Mouse (Mus musculus) embryo, embryonic 10.5 days (tissue): Measurements from ENCODE around the gene Ptov1.
A peak's percentile ranks its signal among the peaks of the same experiment; 100 is the strongest.

Experiments used
- DNase-seq: peaks from one replicate; pipeline ENCODE4 v3.0.0-alpha.2; 2015; ENCODE audit warnings: low spot score

The Ptov1 gene

DNA sequence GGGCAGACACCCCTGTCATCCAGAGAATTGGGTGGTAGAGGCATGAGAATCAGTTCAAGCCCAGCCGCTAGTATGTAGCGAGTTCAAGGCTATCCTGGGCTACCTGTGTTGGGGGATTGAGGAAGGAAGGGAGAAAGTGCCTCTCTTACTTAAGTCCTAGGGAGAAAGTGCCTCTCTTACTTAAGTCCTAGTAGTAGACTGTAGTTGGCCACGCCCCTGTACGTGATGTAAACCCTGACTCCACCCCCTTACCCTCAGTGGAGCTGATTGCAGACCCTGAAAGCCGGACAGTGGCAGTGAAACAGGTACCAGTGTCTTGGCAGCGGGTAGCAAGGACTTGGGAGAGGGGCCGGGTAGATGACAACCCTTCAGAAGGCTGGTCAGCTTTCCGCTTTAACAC is 11.7 kb downstream of the Ptov1 start:
- DNase-seq, result peak; percentile 58

DNA sequence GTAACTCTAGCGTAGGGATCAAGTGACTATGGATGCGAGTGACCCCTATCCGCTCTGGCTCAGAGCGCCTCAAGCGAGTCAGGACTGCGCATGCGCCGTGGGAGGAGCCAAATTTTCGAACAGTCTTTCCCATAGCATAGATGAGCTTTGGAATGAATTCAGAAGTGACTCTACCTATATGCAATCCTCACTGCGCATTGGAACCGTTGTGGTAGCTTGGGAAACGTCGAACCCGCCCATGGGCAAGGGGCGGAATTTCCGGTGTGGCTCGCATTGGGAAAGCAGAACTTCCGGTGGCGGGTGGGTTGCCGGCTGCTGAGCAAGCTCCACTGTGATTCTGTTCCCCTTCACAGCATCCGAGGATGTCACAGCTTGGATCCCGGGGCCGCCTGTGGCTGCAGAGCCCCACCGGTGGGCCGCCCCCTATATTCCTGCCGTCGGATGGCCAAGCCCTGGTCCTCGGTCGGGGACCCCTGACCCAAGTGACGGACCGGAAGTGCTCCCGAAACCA is 12.5 kb downstream of the Ptov1 start, which contains the start of gene Pnkp:
Gene Pnkp, plus strand, starts transcription at position 98 of the 511 bp plus-strand sequence.
- peak; percentile 92 for DNase-seq

DNA sequence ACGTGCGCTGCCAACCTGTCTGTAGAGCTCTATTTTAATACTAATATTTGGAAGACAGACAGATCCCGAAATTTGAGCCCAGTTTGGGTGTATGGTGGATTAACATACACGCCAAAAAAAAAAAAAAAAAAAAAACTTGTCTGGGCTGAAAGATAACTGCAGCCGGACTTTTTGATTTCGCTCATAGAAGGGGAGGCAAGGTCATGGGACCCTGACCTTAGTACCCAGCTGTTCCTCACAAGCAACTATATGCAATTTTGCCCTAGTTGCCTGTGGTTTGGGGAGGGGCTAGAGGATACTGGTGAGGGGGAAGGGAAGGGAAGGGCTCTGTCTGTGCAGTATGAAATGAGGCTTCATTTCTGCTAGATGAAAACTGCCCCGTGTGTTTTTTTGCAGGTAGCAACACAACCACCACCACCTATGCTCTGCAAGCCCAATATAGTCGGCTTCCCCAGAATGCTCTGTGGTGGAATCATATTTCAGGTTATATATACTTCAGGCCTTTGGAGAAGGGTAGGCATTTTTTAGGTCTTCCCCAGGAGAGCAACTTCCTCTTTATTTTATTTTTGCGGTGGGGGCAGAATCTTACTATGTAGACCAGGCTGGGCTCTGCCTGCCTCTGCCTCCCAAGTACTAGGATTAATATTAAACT is 13.2 kb downstream of the Ptov1 start:
- no peak for DNase-seq

GRCm38 (mm10) chr7:44855036-44855435 is 14.6 kb downstream of the Ptov1 start:
- no peak for DNase-seq

DNA sequence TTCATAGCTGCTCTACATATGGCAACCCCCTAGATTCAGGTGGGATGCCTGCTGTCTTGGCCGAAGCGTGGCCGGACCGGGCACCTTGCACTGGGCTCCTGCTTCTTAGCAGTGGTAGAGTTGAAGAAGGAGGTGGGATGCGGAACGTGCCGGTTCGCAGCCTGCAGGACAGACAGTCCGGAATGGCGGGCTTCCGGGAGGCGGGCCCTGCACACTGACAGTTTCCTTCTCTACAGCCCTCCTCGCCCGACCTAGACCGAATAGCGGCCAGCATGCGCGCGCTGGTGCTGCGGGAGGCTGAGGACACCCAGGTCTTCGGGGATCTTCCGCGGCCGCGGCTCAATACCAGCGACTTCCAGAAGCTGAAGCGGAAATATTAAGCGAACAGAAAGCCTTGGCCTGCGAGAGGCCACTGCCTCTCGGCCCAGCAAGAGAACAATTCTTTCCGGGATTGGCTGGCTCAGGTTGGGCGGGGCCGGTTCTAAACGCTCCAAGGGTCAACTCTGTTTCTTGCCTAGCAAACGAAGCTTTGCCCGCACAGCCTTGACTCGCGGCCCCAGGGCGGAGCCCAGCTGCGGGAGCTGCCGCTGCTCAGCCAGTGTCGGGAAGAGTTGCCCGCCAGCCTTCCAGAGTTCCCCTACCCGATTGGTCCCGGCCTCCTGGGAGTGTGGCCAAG is 15.1 kb downstream of the Ptov1 start:
- DNase-seq, result peak; percentile 87

- DNase-seq, result no peak
Measured at GRCm38 (mm10) chr7:44853596-44854355, 15.8 kb downstream of the Ptov1 start.

GRCm38 (mm10) chr7:44853065-44853464 is 16.5 kb downstream of the Ptov1 start:
- no peak for DNase-seq

DNA sequence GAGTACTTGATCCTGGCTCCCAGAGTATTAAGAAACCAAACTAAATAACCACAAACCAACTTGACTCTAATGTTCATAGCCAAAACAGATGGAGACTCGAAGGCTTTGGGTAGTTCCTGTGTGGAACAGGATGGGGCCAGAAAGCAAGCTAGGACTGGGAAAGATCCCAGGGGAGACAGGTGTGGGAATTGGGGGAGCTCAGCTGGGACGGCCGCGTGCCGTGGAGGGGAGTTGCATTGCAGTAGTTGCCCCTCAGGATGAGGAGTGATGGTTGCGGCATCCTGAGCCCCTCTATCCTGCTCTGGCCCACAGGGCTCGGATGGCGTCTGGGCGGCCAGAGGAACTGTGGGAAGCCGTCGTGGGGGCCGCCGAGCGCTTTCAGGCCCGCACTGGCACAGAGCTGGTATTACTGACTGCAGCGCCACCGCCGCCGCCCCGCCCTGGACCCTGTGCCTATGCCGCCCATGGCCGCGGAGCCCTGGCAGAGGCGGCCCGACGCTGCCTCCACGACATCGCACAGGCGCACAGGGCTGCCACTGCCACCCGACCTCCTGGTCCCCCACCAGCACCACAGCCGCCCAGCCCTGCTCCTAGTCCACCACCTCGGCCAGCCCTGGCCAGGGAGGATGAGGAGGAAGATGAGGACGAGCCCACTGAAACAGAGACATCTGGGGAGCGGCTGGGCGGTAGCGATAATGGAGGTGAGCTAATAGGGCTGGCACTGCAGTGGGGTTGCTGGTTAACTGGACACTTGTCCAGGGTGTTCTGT is 17.1 kb downstream of the Ptov1 start:
- DNase-seq, result no peak

DNA sequence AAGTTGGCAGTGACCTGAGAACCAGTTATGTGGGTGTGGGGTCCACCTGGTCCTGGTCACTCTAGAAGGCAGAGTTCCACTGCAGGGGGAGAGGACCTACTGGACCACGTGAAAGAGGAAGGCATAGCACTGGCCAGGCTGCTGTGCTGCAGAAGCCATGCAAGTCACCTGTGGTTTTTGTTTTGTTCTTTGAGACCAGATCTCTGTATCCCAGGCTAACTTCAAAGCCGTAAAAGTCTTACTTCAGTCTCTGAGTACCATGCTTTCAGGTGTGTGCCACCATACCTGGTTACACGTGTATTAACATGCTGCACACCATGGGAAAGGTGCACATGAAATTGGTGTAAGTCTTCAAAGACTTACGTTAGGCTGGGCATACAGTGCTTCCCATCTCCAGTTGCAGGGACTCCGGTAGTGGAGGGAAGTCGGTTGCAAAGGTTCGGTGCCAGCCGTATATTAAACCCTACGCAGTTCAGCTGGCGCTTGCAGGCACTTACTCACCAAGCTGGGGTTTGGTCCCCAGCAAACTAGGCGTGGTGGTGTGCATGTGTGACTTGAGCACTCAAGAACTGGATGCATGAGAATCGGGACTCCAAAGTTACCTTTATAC is 17.9 kb downstream of the Ptov1 start:
- no peak for DNase-seq

GRCm38 (mm10) chr7:44850789-44851624 is 18.6 kb downstream of the Ptov1 start:
- DNase-seq, result no peak

DNA sequence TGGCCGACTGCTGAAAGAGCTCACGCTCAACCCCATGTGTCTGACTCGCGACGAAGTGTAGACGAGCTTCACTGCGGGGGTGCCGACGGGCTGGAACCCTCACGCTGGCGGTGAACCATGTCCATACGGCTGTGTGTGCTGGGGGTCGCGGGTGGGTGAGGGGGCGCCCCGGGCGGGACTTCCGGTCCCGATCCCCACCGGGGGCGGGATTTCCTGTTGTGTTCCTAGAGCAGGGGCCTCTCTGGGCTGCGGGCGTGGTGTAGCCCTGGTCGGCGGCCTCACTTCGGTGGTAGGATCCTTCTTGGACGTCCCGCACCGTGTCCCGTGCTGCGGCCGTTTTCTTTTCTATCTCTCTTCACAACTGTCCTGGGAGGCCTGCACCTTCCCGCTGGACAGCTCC is 19.4 kb downstream of the Ptov1 start:
- peak; percentile 91 for DNase-seq

- peak; percentile 94 for DNase-seq
Measured at GRCm38 (mm10) chr7:44849416-44850111, 20.0 kb downstream of the Ptov1 start.

DNA sequence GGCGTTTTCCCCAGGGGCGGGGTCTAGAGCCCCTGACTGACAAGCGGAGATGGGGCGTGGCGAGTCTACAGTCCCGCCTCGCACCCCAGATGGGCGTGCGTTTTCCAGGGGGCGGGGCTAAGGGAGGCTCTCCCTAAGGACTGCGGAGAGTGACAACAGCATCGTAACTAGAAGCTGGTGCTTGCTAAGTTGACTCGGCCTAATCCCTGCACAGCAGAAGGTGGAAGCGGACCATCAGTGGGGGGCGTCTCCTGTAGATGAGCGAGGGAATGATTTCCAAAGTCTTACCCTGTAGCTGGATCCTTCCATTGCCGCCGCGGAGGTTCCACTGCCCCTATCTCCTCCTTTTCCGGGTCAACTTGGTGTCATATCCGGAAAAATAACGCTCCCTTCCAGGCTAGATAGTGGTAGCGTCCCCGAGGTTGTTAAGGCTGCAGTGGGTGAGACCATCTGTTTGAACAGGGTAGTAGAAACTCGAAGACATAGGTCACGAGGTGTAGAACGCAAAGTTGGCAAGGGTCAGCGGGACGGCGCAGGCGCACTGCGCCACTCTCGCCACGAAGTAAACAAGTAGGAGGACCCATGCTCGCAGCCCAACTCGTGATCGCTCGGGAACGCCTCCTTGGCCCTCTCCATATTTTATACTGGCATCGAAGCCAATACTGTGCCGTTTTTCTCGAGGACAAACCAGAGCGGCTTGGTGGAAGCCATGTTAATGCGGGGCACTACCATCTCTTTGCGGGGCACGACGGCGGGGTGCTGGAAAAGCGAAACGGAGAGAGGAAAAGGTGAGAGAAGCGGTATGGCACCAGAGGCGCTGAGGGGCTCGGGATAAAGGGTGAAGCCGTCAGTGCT is 20.8 kb downstream of the Ptov1 start, which contains the start of the genes Akt1s1 and Tbc1d17:
Gene Akt1s1, plus strand, starts transcription at position 431 of the 855 bp plus-strand sequence.
Gene Tbc1d17, minus strand, starts transcription at position 519 of the 855 bp plus-strand sequence.
- DNase-seq, result peak; percentile 98

DNA sequence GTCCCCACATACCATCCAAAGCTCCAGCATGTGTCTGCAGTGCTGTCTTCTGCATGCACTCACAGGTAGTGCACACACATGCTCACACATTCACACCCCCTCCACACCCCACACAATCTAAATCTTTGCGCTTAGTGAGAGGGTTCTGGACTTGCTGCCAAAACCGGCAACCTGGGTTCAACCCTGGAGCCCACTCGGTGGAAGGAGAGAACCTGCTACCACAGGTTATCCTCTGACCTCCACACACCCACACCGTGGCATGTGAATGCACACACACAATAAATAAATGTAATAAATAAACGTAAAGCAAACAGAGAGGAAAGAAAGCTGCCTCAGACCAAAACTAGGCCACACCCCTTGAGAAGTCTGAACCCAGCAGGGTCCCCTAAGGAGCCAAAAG is 21.8 kb downstream of the Ptov1 start:
- DNase-seq, result no peak

- DNase-seq, result no peak
Measured at GRCm38 (mm10) chr7:44846804-44847203, 22.8 kb downstream of the Ptov1 start.

DNA sequence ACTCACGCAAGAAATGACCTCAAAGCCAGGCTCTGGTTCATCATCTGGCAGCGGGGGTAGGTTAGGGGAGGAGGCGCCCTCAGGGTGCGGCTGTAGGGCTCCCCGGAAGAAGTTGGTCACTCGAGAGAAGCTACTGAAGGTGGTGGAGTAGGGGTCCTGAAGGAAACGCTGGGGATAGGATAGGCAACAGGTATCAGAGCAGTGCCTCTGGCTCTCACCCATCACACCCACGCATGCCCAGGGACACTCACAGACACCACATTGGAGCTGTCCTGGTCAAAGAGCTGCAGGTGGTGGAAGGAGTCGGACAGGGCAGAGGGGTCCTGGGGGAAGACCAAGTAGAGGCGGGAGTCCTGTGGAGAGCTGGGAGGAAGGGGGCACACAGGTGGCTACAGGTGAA is 24.6 kb downstream of the Ptov1 start:
- DNase-seq, result no peak

DNA sequence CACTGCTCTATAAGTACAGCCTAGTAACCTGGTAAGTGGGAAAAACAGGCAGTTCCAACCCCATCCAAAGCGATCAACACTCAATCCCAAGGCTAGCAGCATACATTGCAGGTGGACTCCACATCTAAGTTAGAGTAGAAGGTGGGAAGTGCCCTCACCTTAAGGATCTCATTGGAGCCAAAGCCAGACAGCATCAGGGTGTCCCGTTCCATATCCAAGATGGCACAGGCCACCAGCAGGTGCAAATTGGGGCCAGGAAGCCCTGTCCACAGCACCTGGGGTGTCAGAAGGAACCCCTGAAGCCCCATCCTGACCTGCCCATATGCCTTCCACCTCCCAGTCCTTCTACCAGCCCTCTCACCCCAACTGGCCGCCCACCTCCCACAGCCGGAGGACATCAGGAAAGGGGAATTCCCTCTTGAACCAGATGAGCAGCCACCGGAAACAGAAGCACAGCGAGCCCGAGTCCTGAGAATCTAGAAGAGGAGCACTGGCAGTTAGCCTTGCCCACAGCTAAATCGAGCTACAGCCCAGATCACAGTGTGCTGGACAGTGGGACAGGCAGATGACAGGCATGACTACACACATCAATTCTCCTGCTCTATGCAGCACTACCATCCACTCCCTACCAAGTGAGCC is 27.6 kb downstream of the Ptov1 start:
- no peak for DNase-seq

- DNase-seq, result no peak
Measured at GRCm38 (mm10) chr7:44840426-44840825, 29.2 kb downstream of the Ptov1 start.
